Comparison of ENCODE assay signal across 8 mouse cellular contexts in the genomic region with DNA sequence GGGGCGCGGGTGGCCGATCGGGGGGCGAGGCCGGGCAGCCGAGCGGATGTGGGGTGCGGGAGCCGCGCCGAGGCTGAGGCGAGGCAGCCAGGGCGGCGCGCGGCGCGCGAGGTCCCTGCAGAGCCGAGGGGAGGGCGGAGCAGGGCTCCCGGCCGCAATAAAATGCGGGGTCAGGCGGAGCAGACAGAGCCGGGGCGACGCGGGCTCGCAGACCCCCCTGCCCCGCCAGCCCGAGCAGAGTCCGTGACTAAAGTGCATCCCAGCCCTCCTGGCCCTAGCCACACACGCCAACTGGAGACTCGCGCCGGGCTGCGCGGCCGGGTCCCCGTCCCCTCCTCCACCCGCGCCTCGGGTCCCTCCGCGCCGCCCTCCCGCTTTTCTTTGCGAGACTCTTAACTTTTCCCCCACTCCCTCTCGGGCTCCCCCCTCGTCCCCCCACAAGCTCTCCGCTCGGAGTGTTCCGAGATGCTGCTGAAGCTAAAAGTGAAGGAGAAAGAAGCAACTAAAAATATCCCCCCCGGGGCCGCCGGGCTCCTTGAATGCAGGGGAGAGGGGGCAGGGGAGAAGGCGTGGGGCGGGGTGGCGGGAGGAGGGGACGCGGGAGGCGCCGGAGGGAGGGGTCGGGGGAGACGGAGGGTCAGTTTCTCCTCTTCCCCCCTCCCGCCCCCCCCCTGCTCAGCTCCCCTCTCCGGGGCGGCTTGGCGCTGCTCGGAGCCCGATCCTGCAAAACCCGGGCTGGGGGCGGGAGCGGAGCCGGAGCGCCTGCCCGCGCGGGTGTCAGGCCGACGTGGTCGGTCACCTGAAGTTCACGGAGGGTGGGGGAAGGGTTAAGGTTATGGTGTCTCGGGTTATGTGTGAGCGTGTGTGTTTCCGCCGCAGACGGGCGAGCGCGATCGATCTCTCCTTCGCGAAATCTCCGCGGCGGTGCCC. TPM values are rescaled to one million over a fixed set of nuclear protein-coding genes. Genes with fewer than 3 reads are reported as not detected.
DNase-seq lines count a peak whose midpoint lies in the region; ATAC-seq and TF ChIP-seq lines count a peak whose summit lies in the region.

No protein-coding gene starts in this region.

- H3K4me3 ChIP-seq in ES-E14 (ENCODE audit: insufficient read depth in 1 of 2, low read depth in 1 of 2, low read length in 2 of 2, poor library complexity in 1 of 2, severe bottlenecking in 1 of 2), result peak overlapping the region; percentile 72 to 97
- peak overlapping the region; percentile 96 for H3K4me3 ChIP-seq in hindbrain, embryonic 10.5 days
- peak overlapping the region; percentile 85 for H3K4me3 ChIP-seq in lung, postnatal 0 days (ENCODE audit: low read depth, low read length)

- TF ChIP-seq EP300 in lung, postnatal 0 days (IDR thresholded peaks at IDR 0.05), result no peak

- in situ Hi-C loops in ES-E14 (cut with MboI; ENCODE audit: low sequenced_read_pairs in 2 of 2, unreplicated experiment in 2 of 2), result no loop called here

- TF ChIP-seq CTCF in lung, postnatal 0 days (IDR thresholded peaks at IDR 0.05), result no peak

- H3K9me3 ChIP-seq in ES-E14 (ENCODE audit: control insufficient read depth, insufficient read depth, low read depth, low read length), result no peaks in the 10 kb centered on the region
- no peaks in the 10 kb centered on the region for H3K9me3 ChIP-seq in hindbrain, embryonic 10.5 days
- no peaks in the 10 kb centered on the region for H3K9me3 ChIP-seq in lung, postnatal 0 days (ENCODE audit: low read length)

- DNase-seq in ES-E14 (ENCODE audit: low read depth, low spot score), result peak; percentile 57
- DNase-seq in cerebellum, adult 11-12 months, result peak; percentile 70
- DNase-seq in forelimb bud, embryonic 11.5 days (ENCODE audit: low read depth, low spot score), result peak; percentile 87
- DNase-seq in hindbrain, embryonic 10.5 days (ENCODE audit: low spot score), result peak; percentile 80
- DNase-seq in layer of hippocampus, postnatal 14 days (ENCODE audit: low spot score in 2 of 2), result peak; percentile 63 to 71
- DNase-seq in lung, postnatal 0 days (ENCODE audit: low spot score), result peak; percentile 85
- peak; percentile 75 for DNase-seq in ovary, postnatal 36 days (ENCODE audit: low spot score)
- peak; percentile 82 for DNase-seq in thymus, postnatal 4 days

- H3K9ac ChIP-seq in ES-E14 (ENCODE audit: insufficient read depth, low read depth, low read length, poor library complexity, severe bottlenecking), result peak overlapping the region; percentile 97
- H3K9ac ChIP-seq in lung, postnatal 0 days (replicated peaks; ENCODE audit: low read depth), result peak overlapping the region; percentile 90

- under 1% methylated on average over 91 of the region's 99 CpGs for WGBS in hindbrain, embryonic 10.5 days
- 2% methylated on average over 38 of the region's 99 CpGs for WGBS in lung, postnatal 0 days

- H3K36me3 ChIP-seq in ES-E14 (ENCODE audit: control insufficient read depth, insufficient read depth, low read length, poor library complexity, severe bottlenecking), result no peaks in the 10 kb centered on the region
- no peaks in the 10 kb centered on the region for H3K36me3 ChIP-seq in hindbrain, embryonic 10.5 days
- no peaks in the 10 kb centered on the region for H3K36me3 ChIP-seq in lung, postnatal 0 days (ENCODE audit: insufficient read depth, low read length)

- H3K4me1 ChIP-seq in ES-E14 (ENCODE audit: control insufficient read depth in 2 of 2, insufficient read depth in 2 of 2, low read length in 2 of 2, poor library complexity in 1 of 2), result peaks cover 14 to 19% of the 10 kb centered on the region in 2 experiments
- H3K4me1 ChIP-seq in hindbrain, embryonic 10.5 days (replicated peaks), result peaks cover 40% of the 10 kb centered on the region
- H3K4me1 ChIP-seq in lung, postnatal 0 days (ENCODE audit: insufficient read depth, low read depth, low read length), result peaks cover 8% of the 10 kb centered on the region; the same call in 1 of the 2 replicates

- H3K27ac ChIP-seq in ES-E14 (ENCODE audit: insufficient read depth, low read depth, low read length, poor library complexity, severe bottlenecking), result peak overlapping the region; percentile 96
- peak overlapping the region; percentile 100 for H3K27ac ChIP-seq in hindbrain, embryonic 10.5 days
- H3K27ac ChIP-seq in lung, postnatal 0 days (ENCODE audit: low read length), result peak overlapping the region; percentile 96

- no peaks in the 10 kb centered on the region; the same call in 1 of the 2 replicates for H3K27me3 ChIP-seq in hindbrain, embryonic 10.5 days (ENCODE audit: insufficient read depth, poor library complexity, severe bottlenecking)
- no peaks in the 10 kb centered on the region for H3K27me3 ChIP-seq in lung, postnatal 0 days (replicated peaks; ENCODE audit: insufficient read depth, low read length)

- ATAC-seq in lung, postnatal 0 days, result peak; percentile 75

- peak overlapping the region; percentile 92 for H3K4me2 ChIP-seq in lung, postnatal 0 days (replicated peaks; ENCODE audit: low read depth, low read length)

TF ChIP-seq in ES-E14, 5 proteins besides CTCF, POLR2A, EP300 and RAD21:
- TF ChIP-seq ZC3H11A (IDR thresholded peaks at IDR 0.05; ENCODE audit: borderline replicate concordance, low read depth, low read length) (no peak), HCFC1 (IDR thresholded peaks at IDR 0.05; ENCODE audit: borderline replicate concordance, insufficient read depth, low read length) (peak; percentile 53; the same call in 1 of the 2 replicates), MAFK (IDR thresholded peaks at IDR 0.05; ENCODE audit: insufficient read depth, low read depth, low read length) (no peak), CHD2 (IDR thresholded peaks at IDR 0.05; ENCODE audit: low read depth, low read length) (no peak), ZNF384 (IDR thresholded peaks at IDR 0.05; ENCODE audit: low read depth, low read length) (no peak)

RNA-seq across cellular contexts. Expression of gene Zfp827, which starts 1.4 kb away (rescaled TPM):
- total RNA-seq in ES-E14 (2012; rRNA removed), result 5.8 and 6.3 TPM in 2 replicates
- 4.7 and 6.2 TPM in 2 replicates for polyA plus RNA-seq in hindbrain, embryonic 10.5 days (2016; fragmentation: Nextera tagmentation; extraction: Ambion mirVana)
- total RNA-seq in layer of hippocampus, postnatal 14 days (2021), result 10 to 100 TPM; 26.8 to 28.3 TPM
- polyA plus RNA-seq in lung, postnatal 0 days (2015; fragmentation: Nextera tagmentation; extraction: Ambion mirVana), result 3.4 and 4.2 TPM in 2 replicates

Comparison
In these comparisons a context has a peak if more than half of its experiments do, and no peak if none do; other contexts are left out.
1. Peak in every context shown above with its lines: DNase-seq, ATAC-seq, H3K4me3 ChIP-seq and H3K27ac ChIP-seq.